Comparison of ENCODE assay signal across 8 mouse cellular contexts in genomic region chr9:37229880-37230325, GRCm38 (mm10). TPM values are rescaled to one million over a fixed set of nuclear protein-coding genes. Genes with fewer than 3 reads are reported as not detected.
DNase-seq lines count a peak whose midpoint lies in the region; ATAC-seq and TF ChIP-seq lines count a peak whose summit lies in the region.

No protein-coding gene starts in this region.

- POLR2A ChIA-PET in Patski (lab: Charles Lee), result interaction anchor here (0.7 kb wide), 1 partner anchor 50 kb away, joined by 3 read pairs; no protein-coding TSS in a partner anchor

- ATAC-seq in Patski, result peak; percentile 64
- ATAC-seq in hindbrain, embryonic 13.5 days (ENCODE audit: low FRiP score), result peak; percentile 88
- ATAC-seq in lung, embryonic 16.5 days (ENCODE audit: low read depth), result peak; percentile 71

- CTCF ChIA-PET in Patski (lab: Charles Lee), result interaction anchor here (0.6 to 2.3 kb wide), 28 partner anchors 8 to 259 kb away, joined by 3 to 13 read pairs (median 4); partner anchors contain the start of gene Tmem218

- no peak overlapping the region for H3K4me3 ChIP-seq in hindbrain, embryonic 13.5 days
- no peak overlapping the region for H3K4me3 ChIP-seq in lung, embryonic 16.5 days (ENCODE audit: low read length)

- H3K36me3 ChIP-seq in hindbrain, embryonic 13.5 days, result 0 out of 2 replicates have a peak, but pooled peaks cover 1% of the 10 kb centered on the region
- no peaks in the 10 kb centered on the region for H3K36me3 ChIP-seq in lung, embryonic 16.5 days (ENCODE audit: control insufficient read depth, insufficient read depth, low read length)

- in situ Hi-C loops in Patski (cut with MboI; ENCODE audit: low pct_unique_long_range_greater_than_20kb), result loop anchor here (5.0 kb wide), 2 partner anchors 53 to 263 kb away; no protein-coding TSS in a partner anchor

- H3K27me3 ChIP-seq in Patski, result no peaks in the 10 kb centered on the region
- H3K27me3 ChIP-seq in hindbrain, embryonic 13.5 days, result no peaks in the 10 kb centered on the region
- no peaks in the 10 kb centered on the region for H3K27me3 ChIP-seq in lung, embryonic 16.5 days (ENCODE audit: control insufficient read depth, insufficient read depth, low read depth, low read length)

- H3K9ac ChIP-seq in hindbrain, embryonic 13.5 days, result peak overlapping the region; percentile 53; the same call in 1 of the 2 replicates
- no peak overlapping the region for H3K9ac ChIP-seq in lung, embryonic 16.5 days (ENCODE audit: low read length)

- H3K27ac ChIP-seq in hindbrain, embryonic 13.5 days, result no peak overlapping the region
- H3K27ac ChIP-seq in lung, embryonic 16.5 days (ENCODE audit: low read length), result no peak overlapping the region

- TF ChIP-seq CTCF in Patski (IDR thresholded peaks at IDR 0.05), result peak; percentile 92

- no peaks in the 10 kb centered on the region for H3K9me3 ChIP-seq in hindbrain, embryonic 13.5 days
- H3K9me3 ChIP-seq in lung, embryonic 16.5 days (ENCODE audit: control insufficient read depth, low read length), result no peaks in the 10 kb centered on the region

- WGBS in hindbrain, embryonic 13.5 days, result 0% methylated on average over 1 of the region's 1 CpGs
- 0% methylated on average over 1 of the region's 1 CpGs for WGBS in lung, embryonic 16.5 days

- DNase-seq in Patski (ENCODE audit: low read depth, low spot score), result no peak
- peak; percentile 58 for DNase-seq in cerebellum, adult 9-11 months
- peak; percentile 59 to 87 for DNase-seq in frontal cortex, adult 2 months (ENCODE audit: extremely low spot score in 1 of 2, low spot score in 1 of 2)
- peak; percentile 71 to 77 for DNase-seq in layer of hippocampus, postnatal 10 days (ENCODE audit: low spot score in 2 of 2)
- peak; percentile 48 for DNase-seq in ovary, adult 18-20 months (ENCODE audit: low spot score)
- peak; percentile 67 for DNase-seq in thymus, postnatal 4 days

- H3K4me2 ChIP-seq in hindbrain, embryonic 13.5 days, result no peak overlapping the region
- no peak overlapping the region for H3K4me2 ChIP-seq in lung, embryonic 16.5 days (ENCODE audit: low read depth, low read length)

- peaks cover 11% of the 10 kb centered on the region for H3K4me1 ChIP-seq in hindbrain, embryonic 13.5 days (replicated peaks)
- H3K4me1 ChIP-seq in lung, embryonic 16.5 days (replicated peaks; ENCODE audit: control insufficient read depth, insufficient read depth, low read length), result no peaks in the 10 kb centered on the region

RNA-seq across cellular contexts. Expression of gene Tmem218, which starts 21.9 kb away (rescaled TPM):
- 15.8 TPM for polyA plus RNA-seq in Patski (2021)
- 9.0 TPM in 2 replicates for polyA plus RNA-seq in frontal cortex, adult 2 months (2012; rRNA removed)
- polyA plus RNA-seq in hindbrain, embryonic 13.5 days (2015; fragmentation: Nextera tagmentation; extraction: Ambion mirVana), result 10.9 and 11.1 TPM in 2 replicates
- 10 to 100 TPM in 1 of 2 experiments, 1 to 10 TPM in 1; 8.9 to 11.5 TPM for total RNA-seq in layer of hippocampus, postnatal 10 days (2021)
- polyA plus RNA-seq in lung, embryonic 16.5 days (2015; fragmentation: Nextera tagmentation; extraction: Ambion mirVana), result 13.4 TPM in 2 replicates

RNA-seq across cellular contexts. Expression of gene Slc37a2, which starts 25.6 kb away (rescaled TPM):
- 0.26 TPM for polyA plus RNA-seq in Patski (2021)
- 2.7 and 3.1 TPM in 2 replicates for polyA plus RNA-seq in frontal cortex, adult 2 months (2012; rRNA removed)
- 1.0 and 1.7 TPM in 2 replicates for polyA plus RNA-seq in hindbrain, embryonic 13.5 days (2015; fragmentation: Nextera tagmentation; extraction: Ambion mirVana)
- total RNA-seq in layer of hippocampus, postnatal 10 days (2021), result 1 to 10 TPM; 1.2 to 2.0 TPM
- 2.0 and 2.4 TPM in 2 replicates for polyA plus RNA-seq in lung, embryonic 16.5 days (2015; fragmentation: Nextera tagmentation; extraction: Ambion mirVana)
